Mouse (Mus musculus) bone marrow macrophage, adult 2 months (primary cell): ENCODE results near the gene Hist2h2ab. TPM values are rescaled to one million over a fixed set of nuclear protein-coding genes. Genes with fewer than 3 reads are reported as not detected.

ENCODE experiments used
- H3K27ac ChIP-seq: 2 replicates; pipeline ENCODE4 v1.5.1; 2012; ENCODE audit warnings: low read depth, low read length; ENCODE audit not compliant: insufficient read depth
- H3K4me1 ChIP-seq: 2 replicates; pipeline ENCODE4 v1.6.1; 2012; ENCODE audit warnings: low read length; ENCODE audit not compliant: control insufficient read depth, insufficient read depth
- H3K4me3 ChIP-seq: 2 replicates; pipeline ENCODE4 v1.5.1; 2012; ENCODE audit warnings: mild to moderate bottlenecking, low read length, moderate library complexity; ENCODE audit not compliant: insufficient read depth
- CTCF ChIP-seq: IDR thresholded peaks from 2 replicates; pipeline ENCODE4 v1.5.1; 2012; ENCODE audit warnings: low read depth, mild to moderate bottlenecking, low read length, moderate library complexity
- POLR2A ChIP-seq: IDR thresholded peaks from 2 replicates; pipeline ENCODE4 v1.6.1; 2012; ENCODE audit warnings: mild to moderate bottlenecking, low read depth, low read length, borderline replicate concordance
- polyA plus RNA-seq: library from polyadenylated mRNA; stranded (reverse); fragments of >200 nt; gene quantifications from 2 replicates; pipeline ENCODE4 v1.2.4, GENCODE M21; 2012; ENCODE audit not compliant: missing spikeins, insufficient read depth, insufficient read length

Hist2h2ab gene
- polyA plus RNA-seq, 1 experiment: not detected

DNA sequence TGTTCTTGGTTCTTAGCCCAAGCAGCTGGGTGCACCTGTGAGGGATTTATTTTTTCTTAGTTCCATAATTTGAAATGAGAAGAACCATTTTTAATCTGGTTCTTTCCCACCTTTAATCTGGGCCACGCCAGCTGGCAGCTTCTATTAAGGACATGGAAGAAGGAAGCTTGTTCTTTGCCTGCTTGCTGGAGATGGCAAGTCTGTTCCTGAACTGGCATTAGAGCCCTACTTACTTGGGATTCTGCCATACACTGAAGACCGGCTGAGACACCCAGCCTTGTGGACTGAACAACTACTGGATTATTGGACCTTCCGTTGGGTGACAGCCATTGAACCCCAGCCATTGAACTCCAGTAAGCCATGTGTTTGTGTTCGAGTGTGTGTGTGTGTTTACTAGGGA lies 3.1 kb downstream of the Hist2h2ab start:
- peak overlapping the region; percentile 50 for H3K4me3 ChIP-seq
- peak overlapping the region; percentile 80 for H3K27ac ChIP-seq

DNA sequence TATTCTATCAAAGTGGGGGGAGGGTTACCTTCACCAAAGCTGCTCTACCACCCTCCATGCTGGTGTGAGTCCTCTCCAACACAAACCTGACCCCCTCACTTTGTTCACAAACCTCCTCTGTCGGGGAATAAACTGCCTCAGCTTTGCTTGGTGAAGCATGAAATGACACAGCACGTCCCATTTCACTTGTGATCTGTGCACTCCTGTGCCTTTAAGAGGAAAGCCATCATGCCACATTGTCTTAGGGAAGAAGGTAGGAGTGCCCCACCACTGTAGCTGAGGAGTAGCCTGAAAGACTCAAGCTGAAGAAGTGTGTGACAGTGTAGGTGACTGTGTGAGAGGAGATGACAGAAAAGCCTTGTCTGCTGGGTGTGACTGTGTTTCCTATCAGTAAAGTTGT lies 5.8 kb downstream of the Hist2h2ab start:
- Histone ChIP-seq H3K4me1 (peaks cover 62% of the 10 kb centered on the region), H3K4me3 (peak overlapping the region; percentile 7), H3K27ac (peak overlapping the region; percentile 83)
- no peak for TF ChIP-seq POLR2A
- no peak for TF ChIP-seq CTCF

More for the DNA sequence above, 3.1 kb downstream of the Hist2h2ab start:
- H3K4me1 ChIP-seq: peaks cover 40% of the 10 kb centered on the region
- TF ChIP-seq CTCF (no peak), POLR2A (no peak)

DNA sequence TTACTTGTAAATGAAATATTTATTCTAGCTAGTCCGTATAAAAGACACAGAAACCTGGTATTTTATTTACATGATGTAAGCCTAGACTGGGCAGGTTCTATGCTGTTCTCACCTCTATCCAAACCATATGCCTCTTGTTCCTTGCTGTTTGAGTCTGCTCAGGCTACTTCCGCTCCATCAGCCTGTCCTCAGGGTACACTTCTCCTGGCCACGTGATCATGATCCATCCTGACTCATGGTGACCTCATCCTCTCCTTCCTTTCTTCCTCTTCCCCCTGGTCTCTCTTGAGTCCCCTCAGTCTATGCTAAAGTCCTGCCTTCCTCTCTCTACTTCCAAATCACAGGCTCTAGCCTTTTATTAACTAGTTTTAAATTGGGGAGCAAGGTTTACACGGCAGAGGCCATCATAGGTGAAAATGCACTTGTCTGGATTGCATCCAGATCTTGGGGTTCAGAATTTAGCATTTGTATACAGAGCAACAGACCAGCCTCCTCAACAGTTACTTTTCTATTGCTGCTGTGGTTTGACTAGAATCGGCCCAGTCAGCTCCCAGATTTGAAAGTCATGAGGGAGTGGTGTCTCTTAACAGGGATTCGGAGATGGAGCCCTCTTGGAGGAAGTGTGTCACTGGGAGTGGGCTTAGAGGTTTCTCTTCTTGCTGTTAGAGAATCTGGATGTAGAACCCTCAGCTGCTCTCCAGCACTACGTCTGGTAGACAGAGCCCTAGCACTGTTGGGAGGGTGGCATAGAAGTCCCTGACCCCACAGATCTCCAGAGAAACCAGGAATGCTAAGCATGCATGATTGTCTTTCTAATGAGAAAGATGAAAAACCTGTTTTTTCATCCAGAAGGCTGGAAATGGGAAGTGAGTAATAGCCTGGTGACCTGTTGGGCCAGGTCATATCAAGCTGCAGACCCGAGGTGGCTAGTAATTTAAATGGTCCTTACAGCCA lies 7.3 kb downstream of the Hist2h2ab start:
- Histone ChIP-seq H3K27ac (peak overlapping the region; percentile 93), H3K4me3 (peak overlapping the region; percentile 11; the same call in 1 of the 2 replicates), H3K4me1 (peaks cover 70% of the 10 kb centered on the region)
- TF ChIP-seq CTCF (no peak), POLR2A (no peak)

DNA sequence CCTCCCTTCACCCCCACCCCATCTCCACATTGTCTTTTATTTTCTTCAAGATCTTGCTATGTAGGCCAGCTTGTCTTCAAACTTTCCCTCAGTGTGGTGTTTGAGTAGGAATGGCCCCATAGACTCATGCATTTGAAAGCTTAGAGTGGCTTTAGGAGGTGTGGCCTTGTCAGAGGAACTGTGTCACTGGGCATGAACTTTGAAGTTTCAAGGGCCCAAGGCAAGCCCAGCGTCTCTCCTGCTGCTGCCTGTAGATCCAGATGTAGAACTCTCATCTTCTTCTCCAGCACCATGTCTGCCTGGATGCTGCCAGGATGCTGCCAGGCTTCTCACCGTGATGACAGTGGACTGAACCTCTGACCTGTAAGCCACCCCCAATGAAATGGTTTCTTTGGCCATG lies 9.2 kb downstream of the Hist2h2ab start:
- H3K4me1 ChIP-seq: peaks cover 66% of the 10 kb centered on the region
- H3K4me3 ChIP-seq: no peak overlapping the region
- peak overlapping the region; percentile 28; the same call in 1 of the 2 replicates for H3K27ac ChIP-seq
- TF ChIP-seq CTCF: no peak
- no peak for TF ChIP-seq POLR2A

DNA sequence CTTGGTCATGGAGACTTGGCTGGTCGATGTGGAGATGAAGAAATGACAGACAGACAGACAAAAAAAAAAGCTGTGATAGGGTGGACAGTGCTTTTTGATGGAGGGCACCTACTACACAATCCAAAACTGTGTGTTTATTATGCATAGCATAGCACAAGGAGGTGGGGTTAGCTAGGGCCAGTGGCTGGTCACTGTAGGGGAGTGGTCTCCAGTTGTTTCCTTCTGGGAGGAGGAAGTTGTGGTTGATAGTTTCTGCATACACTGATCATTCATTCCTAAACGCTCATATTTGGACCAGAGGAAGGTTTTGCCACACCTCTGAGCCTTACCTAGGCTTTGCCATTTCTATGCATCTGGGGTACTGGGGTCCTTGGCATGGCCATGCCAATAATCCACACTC lies 10.7 kb downstream of the Hist2h2ab start:
- no peak for TF ChIP-seq POLR2A
- no peak for TF ChIP-seq CTCF
- H3K4me3 ChIP-seq: no peak overlapping the region
- H3K4me1 ChIP-seq: peaks cover 52% of the 10 kb centered on the region

DNA sequence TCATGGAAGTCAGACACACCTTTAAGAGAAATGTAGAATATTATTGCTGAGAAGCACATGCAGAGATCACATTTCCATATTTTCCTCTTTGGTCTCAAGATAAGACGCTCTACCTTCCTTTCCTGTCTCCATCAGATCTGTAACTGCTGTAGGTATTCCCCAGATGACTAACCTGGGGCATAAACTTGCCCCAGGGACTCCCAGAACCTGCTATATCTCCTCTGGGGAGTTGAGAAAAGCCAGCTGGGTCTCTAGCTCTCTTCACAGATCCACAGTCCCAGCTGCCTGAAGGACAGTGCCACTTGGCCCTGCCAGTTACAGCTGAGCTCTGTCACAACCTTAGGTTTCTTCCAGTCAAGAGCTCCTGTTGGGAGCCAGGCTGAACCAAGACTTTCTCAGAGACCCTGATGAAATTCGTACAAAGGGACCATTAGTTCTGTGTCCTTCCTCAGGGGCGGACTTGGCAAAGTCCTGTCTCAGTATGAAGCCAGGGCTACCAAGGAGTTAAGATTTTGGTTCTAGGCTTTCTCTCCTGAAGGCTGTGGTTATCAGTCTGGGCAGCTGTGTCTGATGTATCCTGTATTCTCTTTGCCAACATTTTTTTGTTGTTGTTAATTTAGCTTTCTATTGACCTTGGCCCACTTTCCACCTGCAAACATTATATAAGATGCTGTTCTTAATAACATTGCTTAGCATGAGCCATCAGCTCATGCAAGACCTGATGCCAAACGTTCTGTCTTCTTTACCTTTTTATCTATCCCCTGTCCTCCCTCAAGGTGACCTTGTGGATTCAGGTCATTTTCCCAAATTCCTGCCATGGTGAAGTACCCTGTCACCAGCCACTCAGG lies 11.5 kb downstream of the Hist2h2ab start:
- TF ChIP-seq POLR2A (no peak), CTCF (no peak)
- no peak overlapping the region for H3K27ac ChIP-seq
- no peak overlapping the region for H3K4me3 ChIP-seq
- peaks cover 45% of the 10 kb centered on the region for H3K4me1 ChIP-seq

More for the DNA sequence above, 10.7 kb downstream of the Hist2h2ab start:
- no peak overlapping the region for H3K27ac ChIP-seq

DNA sequence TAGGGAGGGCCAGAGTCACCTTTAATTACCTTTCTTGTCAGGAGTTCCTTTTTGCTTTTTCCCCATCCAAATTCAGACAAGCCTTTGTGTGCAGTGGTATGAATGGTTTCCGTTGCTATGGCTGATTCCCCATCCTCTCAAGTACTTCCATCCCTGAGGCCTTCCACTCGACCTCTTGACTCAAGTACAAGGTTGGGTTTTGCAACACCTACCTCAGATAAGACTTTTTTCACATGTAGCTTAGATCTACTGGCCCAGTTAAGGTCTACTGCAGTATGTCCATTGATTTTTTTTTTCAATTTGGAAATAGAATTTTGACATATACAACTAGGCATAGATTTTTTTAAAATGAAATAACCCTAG lies 12.1 kb downstream of the Hist2h2ab start:
- H3K4me1 ChIP-seq: peaks cover 47% of the 10 kb centered on the region
- H3K4me3 ChIP-seq: no peak overlapping the region
- TF ChIP-seq CTCF (no peak), POLR2A (no peak)
- no peak overlapping the region for H3K27ac ChIP-seq

DNA sequence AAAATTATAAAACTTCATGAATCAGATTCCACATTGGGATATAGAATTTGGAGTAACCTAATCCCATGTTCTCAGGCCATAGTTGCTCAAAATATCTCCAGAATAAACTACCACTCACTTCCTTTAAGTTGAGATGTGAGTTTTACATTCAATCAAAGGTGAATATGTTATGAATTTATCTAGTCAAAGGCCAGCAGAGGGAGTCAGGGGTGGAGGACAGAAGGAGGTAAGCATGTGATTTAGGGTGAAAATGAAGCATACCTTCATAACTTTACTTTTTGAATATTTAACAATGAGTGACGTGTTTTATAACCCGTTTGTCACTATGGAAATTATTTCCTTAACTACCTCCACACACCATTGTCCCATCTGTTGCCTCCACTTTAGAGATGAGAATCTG lies 15.2 kb downstream of the Hist2h2ab start:
- Histone ChIP-seq H3K4me1 (peaks cover 23% of the 10 kb centered on the region), H3K4me3 (no peak overlapping the region), H3K27ac (no peak overlapping the region)
- no peak for TF ChIP-seq CTCF
- no peak for TF ChIP-seq POLR2A

DNA sequence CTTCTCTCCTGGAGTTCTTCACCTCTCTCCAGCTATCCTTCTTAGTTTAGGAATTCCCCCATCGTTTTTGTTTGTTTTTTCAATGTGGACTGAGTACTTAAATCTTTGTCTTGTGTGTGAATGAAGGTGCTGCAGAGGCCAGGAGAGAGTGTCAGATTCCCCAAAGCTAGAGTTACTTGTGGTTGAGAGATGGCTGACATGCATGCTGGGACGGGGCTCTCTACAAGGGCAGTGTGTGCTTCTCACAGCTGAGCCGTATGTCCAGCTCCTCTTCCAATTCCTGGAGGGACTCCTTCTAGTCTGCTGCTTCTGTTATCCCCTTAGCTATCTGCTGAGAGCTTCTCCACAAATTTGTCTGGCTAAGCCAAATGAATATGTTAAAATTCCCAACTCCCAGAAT lies 16.2 kb downstream of the Hist2h2ab start:
- Histone ChIP-seq H3K4me3 (no peak overlapping the region), H3K4me1 (peaks cover 16% of the 10 kb centered on the region), H3K27ac (no peak overlapping the region)
- TF ChIP-seq CTCF (no peak), POLR2A (no peak)
